Mouse (Mus musculus): ENCODE results near the gene Dpyd.

- no peak for TF ChIP-seq CTCF (IDR thresholded peaks at IDR 0.05)
- TF ChIP-seq EP300 (IDR thresholded peaks at IDR 0.05; ENCODE audit: insufficient read depth, low read depth, low read length) = no peak
- TF ChIP-seq POLR2A (IDR thresholded peaks at IDR 0.05; ENCODE audit: insufficient read depth, low read depth, low read length) = no peak
Measured at GRCm38 (mm10) chr3:118594864-118595263, 32.9 kb downstream of the Dpyd start.

Data from heart, adult 2 months (tissue).